Comparison of ENCODE assay signal across 13 mouse cellular contexts in the genomic region with DNA sequence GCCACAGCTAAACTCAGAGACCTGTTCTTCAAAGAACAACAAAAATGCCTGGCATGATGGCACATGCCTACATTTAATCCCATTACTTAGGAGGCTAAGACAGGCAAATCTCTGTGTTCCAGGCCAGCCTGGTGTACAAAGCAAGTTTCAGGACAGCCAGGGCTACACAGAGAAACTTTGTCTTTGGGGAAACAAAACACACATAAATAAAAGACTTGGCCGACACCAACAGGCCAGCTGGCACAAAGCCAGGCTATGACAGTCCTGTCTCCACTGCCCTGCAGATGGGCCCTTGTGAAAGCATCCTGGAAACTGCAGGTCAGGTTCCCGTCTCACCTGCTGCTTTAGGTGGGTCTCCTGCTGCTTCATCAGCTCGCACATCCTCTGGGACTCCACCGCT. TPM values are rescaled to one million over a fixed set of nuclear protein-coding genes. Genes with fewer than 3 reads are reported as not detected.
DNase-seq lines count a peak whose midpoint lies in the region; ATAC-seq and TF ChIP-seq lines count a peak whose summit lies in the region.
"Had no signal": no experiment of that assay in that cellular context is flagged by ENCODE, and none has a peak within 500 bp of the region (broad histone marks: within the 10 kb centered on the region; RNA-seq: fewer than 3 reads in every experiment).

No protein-coding gene starts in this region.

- H3K4me2 ChIP-seq in midbrain, postnatal 0 days (ENCODE audit: low read depth, low read length, poor library complexity, severe bottlenecking): no peak overlapping the region
- H3K4me2 ChIP-seq: midbrain, embryonic 11.5 days had no signal

- peak; percentile 50 to 62 for DNase-seq in cerebellum, adult 18-20 months
- DNase-seq in cerebellum, adult 8-10 months: no peak
- DNase-seq in kidney, postnatal 10 days: peak; percentile 73
- no peak for DNase-seq in kidney, adult 9 months
- peak; percentile 35 for DNase-seq in midbrain, postnatal 0 days (ENCODE audit: low spot score)
- DNase-seq in midbrain, embryonic 10.5 days (ENCODE audit: low spot score): no peak
- no peak for DNase-seq in spleen, postnatal 4 days (ENCODE audit: low spot score in 2 of 2)
- no peak for DNase-seq in layer of hippocampus, postnatal 36 days
- DNase-seq: heart, adult 2 months; thymus, adult 18-20 months had no signal

- no peak overlapping the region for H3K9ac ChIP-seq in midbrain, postnatal 0 days (replicated peaks; ENCODE audit: low read length, poor library complexity, severe bottlenecking)
- H3K9ac ChIP-seq: liver, embryonic 14.5 days had no signal

- ATAC-seq in midbrain, postnatal 0 days (ENCODE audit: low FRiP score): no peak
- ATAC-seq: intestine, postnatal 0 days had no signal

- no peaks in the 10 kb centered on the region; the same call in 1 of the 2 replicates for H3K4me1 ChIP-seq in midbrain, postnatal 0 days (ENCODE audit: insufficient read depth, low read length)
- H3K4me1 ChIP-seq in midbrain, embryonic 10.5 days: no peaks in the 10 kb centered on the region

- TF ChIP-seq CTCF in midbrain, postnatal 0 days (IDR thresholded peaks at IDR 0.05): no peak

- no peak overlapping the region for H3K4me3 ChIP-seq in midbrain, postnatal 0 days (ENCODE audit: low read depth, low read length)
- no peak overlapping the region for H3K4me3 ChIP-seq in midbrain, embryonic 10.5 days
- H3K4me3 ChIP-seq: heart, adult 2 months had no signal

- 83% methylated on average over 4 of the region's 4 CpGs for WGBS in midbrain, postnatal 0 days
- 90% methylated on average over 4 of the region's 4 CpGs for WGBS in midbrain, embryonic 10.5 days

- H3K27me3 ChIP-seq in midbrain, postnatal 0 days (ENCODE audit: insufficient read depth, low read length): no peaks in the 10 kb centered on the region
- no peaks in the 10 kb centered on the region for H3K27me3 ChIP-seq in midbrain, embryonic 10.5 days (ENCODE audit: low read depth, poor library complexity, severe bottlenecking)

- H3K27ac ChIP-seq in midbrain, postnatal 0 days (ENCODE audit: low read depth, low read length): no peak overlapping the region
- H3K27ac ChIP-seq in midbrain, embryonic 10.5 days (replicated peaks): no peak overlapping the region
- H3K27ac ChIP-seq: heart, adult 2 months; liver, embryonic 14.5 days had no signal

- H3K9me3 ChIP-seq in midbrain, postnatal 0 days (ENCODE audit: low read length): no peaks in the 10 kb centered on the region
- no peaks in the 10 kb centered on the region for H3K9me3 ChIP-seq in midbrain, embryonic 10.5 days (replicated peaks)

- peaks cover 69% of the 10 kb centered on the region for H3K36me3 ChIP-seq in midbrain, postnatal 0 days (ENCODE audit: insufficient read depth, low read length)
- peaks cover 100% of the 10 kb centered on the region for H3K36me3 ChIP-seq in midbrain, embryonic 10.5 days

RNA-seq across cellular contexts. Expression of gene Ccdc28b, which starts 7.2 kb away (rescaled TPM):
- total RNA-seq in midbrain, postnatal 0 days (2014; rRNA removed): 78.8 and 96.0 TPM in 2 replicates
- polyA plus RNA-seq in midbrain, postnatal 0 days (2015; fragmentation: Nextera tagmentation; extraction: Ambion mirVana): 174 and 182 TPM in 2 replicates
- 58.6 and 74.5 TPM in 2 replicates for polyA plus RNA-seq in midbrain, embryonic 10.5 days (2016; fragmentation: Nextera tagmentation; extraction: Ambion mirVana)
- total RNA-seq in layer of hippocampus, postnatal 36 days (2021): 10 to 100 TPM; 70.3 to 79.8 TPM

RNA-seq across cellular contexts. Expression of gene Txlna, which starts 9.9 kb away (rescaled TPM):
- total RNA-seq in midbrain, postnatal 0 days (2014; rRNA removed): 33.4 and 38.2 TPM in 2 replicates
- 25.6 and 27.2 TPM in 2 replicates for polyA plus RNA-seq in midbrain, postnatal 0 days (2015; fragmentation: Nextera tagmentation; extraction: Ambion mirVana)
- 104 and 107 TPM in 2 replicates for polyA plus RNA-seq in midbrain, embryonic 10.5 days (2016; fragmentation: Nextera tagmentation; extraction: Ambion mirVana)
- total RNA-seq in layer of hippocampus, postnatal 36 days (2021): 10 to 100 TPM; 46.1 to 54.7 TPM

RNA-seq across cellular contexts. Expression of gene Iqcc, which starts 12.0 kb away (rescaled TPM):
- 7.9 and 33.0 TPM in 2 replicates for total RNA-seq in midbrain, postnatal 0 days (2014; rRNA removed)
- 17.2 and 20.2 TPM in 2 replicates for polyA plus RNA-seq in midbrain, postnatal 0 days (2015; fragmentation: Nextera tagmentation; extraction: Ambion mirVana)
- polyA plus RNA-seq in midbrain, embryonic 10.5 days (2016; fragmentation: Nextera tagmentation; extraction: Ambion mirVana): 30.6 and 32.8 TPM in 2 replicates
- total RNA-seq in layer of hippocampus, postnatal 36 days (2021): 10 to 100 TPM; 35.3 to 40.6 TPM

RNA-seq across cellular contexts. Expression of gene Dcdc2b, which starts 16.9 kb away (rescaled TPM):
- 0.82 and 3.9 TPM in 2 replicates for total RNA-seq in midbrain, postnatal 0 days (2014; rRNA removed)
- 2.7 and 4.4 TPM in 2 replicates for polyA plus RNA-seq in midbrain, postnatal 0 days (2015; fragmentation: Nextera tagmentation; extraction: Ambion mirVana)
- 2.1 and 2.9 TPM in 2 replicates for polyA plus RNA-seq in midbrain, embryonic 10.5 days (2016; fragmentation: Nextera tagmentation; extraction: Ambion mirVana)
- total RNA-seq in layer of hippocampus, postnatal 36 days (2021): 1 to 10 TPM; 6.0 to 7.7 TPM

RNA-seq across cellular contexts. Expression of gene Tmem234, which starts 30.5 kb away (rescaled TPM):
- 146 and 189 TPM in 2 replicates for total RNA-seq in midbrain, postnatal 0 days (2014; rRNA removed)
- polyA plus RNA-seq in midbrain, postnatal 0 days (2015; fragmentation: Nextera tagmentation; extraction: Ambion mirVana): 210 and 232 TPM in 2 replicates
- 226 and 231 TPM in 2 replicates for polyA plus RNA-seq in midbrain, embryonic 10.5 days (2016; fragmentation: Nextera tagmentation; extraction: Ambion mirVana)
- 10 to 100 TPM; 79.1 to 81.4 TPM for total RNA-seq in layer of hippocampus, postnatal 36 days (2021)

Comparison
In these comparisons a context has a peak if more than half of its experiments do, and no peak if none do; other contexts are left out.
1. DNase-seq: peak in cerebellum, adult 18-20 months (2 of 2), kidney, postnatal 10 days (single experiment) and midbrain, postnatal 0 days (single experiment); none in cerebellum, adult 8-10 months (single experiment), kidney, adult 9 months (single experiment), midbrain, embryonic 10.5 days (single experiment), spleen, postnatal 4 days (0 of 2) and layer of hippocampus, postnatal 36 days (0 of 2).